Mouse (Mus musculus): ENCODE data around the gene Pbx3. TPM values are rescaled to one million over a fixed set of nuclear protein-coding genes. Genes with fewer than 3 reads are reported as not detected.

Gene Pbx3
- total and polyA plus RNA-seq, 2 experiments from 2014 or later, result 49.2 to 83.2 TPM

- Histone ChIP-seq H3K27ac (ENCODE audit: low read depth, low read length) (no peak overlapping the region), H3K4me1 (ENCODE audit: insufficient read depth) (no peaks in the 10 kb centered on the region), H3K9me3 (ENCODE audit: low read length) (no peaks in the 10 kb centered on the region), H3K4me3 (ENCODE audit: low read depth, low read length) (no peak overlapping the region), H3K9ac (no peak overlapping the region), H3K36me3 (ENCODE audit: insufficient read depth) (no peaks in the 10 kb centered on the region), H3K27me3 (ENCODE audit: insufficient read depth, low read length) (no peaks in the 10 kb centered on the region), H3K4me2 (ENCODE audit: low read depth) (no peak overlapping the region)
- no peak for TF ChIP-seq CTCF (IDR thresholded peaks at IDR 0.05; ENCODE audit: low read depth)
- no peak for ATAC-seq
- 96% methylated on average over 3 of the region's 3 CpGs for WGBS
- DNase-seq, result no peak
Observed at GRCm38 (mm10) chr2:34298202-34298601, 74.7 kb downstream of the Pbx3 start.

DNA sequence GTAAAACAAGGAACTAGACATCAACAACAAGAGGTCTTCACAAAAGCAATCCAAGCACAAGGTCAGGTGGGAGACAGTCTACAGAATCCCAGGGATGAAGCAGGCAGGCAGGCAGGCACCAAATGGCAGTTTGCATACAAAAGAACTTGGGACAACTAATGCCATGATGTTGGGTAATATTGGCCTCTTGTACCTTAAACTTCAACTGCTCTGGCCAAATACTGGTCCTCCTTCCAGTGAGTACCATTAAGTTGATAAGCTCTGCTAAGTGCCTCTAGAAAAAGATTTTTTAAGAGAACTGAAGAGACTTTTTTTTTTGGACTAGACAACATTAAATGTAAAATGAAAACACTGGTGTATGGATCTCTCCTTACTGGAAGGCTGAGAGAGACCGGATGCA, 83.2 kb downstream of the Pbx3 start:
- no peak overlapping the region for H3K9ac ChIP-seq
- ATAC-seq (no peak), DNase-seq (no peak)
- no peak for TF ChIP-seq CTCF (IDR thresholded peaks at IDR 0.05; ENCODE audit: low read depth)
- no peak overlapping the region for H3K27ac ChIP-seq (ENCODE audit: low read depth, low read length)
- no peaks in the 10 kb centered on the region for H3K27me3 ChIP-seq (ENCODE audit: insufficient read depth, low read length)
- no peak overlapping the region for H3K4me3 ChIP-seq (ENCODE audit: low read depth, low read length)
- WGBS, result 89% methylated on average over 1 of the region's 1 CpGs
- no peaks in the 10 kb centered on the region for H3K9me3 ChIP-seq (ENCODE audit: low read length)
- H3K36me3 ChIP-seq (ENCODE audit: insufficient read depth), result no peaks in the 10 kb centered on the region
- H3K4me2 ChIP-seq (ENCODE audit: low read depth), result no peak overlapping the region
- H3K4me1 ChIP-seq (ENCODE audit: insufficient read depth), result no peaks in the 10 kb centered on the region

- no peak overlapping the region for H3K9ac ChIP-seq
- WGBS, result 73% methylated on average over 2 of the region's 2 CpGs
- ATAC-seq, result no peak
Observed at GRCm38 (mm10) chr2:34284239-34284638, 88.7 kb downstream of the Pbx3 start.

GRCm38 (mm10) chr2:34280996-34281395, 91.9 kb downstream of the Pbx3 start:
- TF ChIP-seq CTCF (IDR thresholded peaks at IDR 0.05; ENCODE audit: low read depth), result no peak
- Histone ChIP-seq H3K27ac (ENCODE audit: low read depth, low read length) (no peak overlapping the region), H3K4me1 (ENCODE audit: insufficient read depth) (0 out of 2 replicates have a peak, but pooled peaks cover 3% of the 10 kb centered on the region), H3K36me3 (ENCODE audit: insufficient read depth) (no peaks in the 10 kb centered on the region), H3K4me2 (ENCODE audit: low read depth) (no peak overlapping the region), H3K9ac (no peak overlapping the region), H3K4me3 (ENCODE audit: low read depth, low read length) (no peak overlapping the region), H3K27me3 (ENCODE audit: insufficient read depth, low read length) (no peaks in the 10 kb centered on the region), H3K9me3 (ENCODE audit: low read length) (no peaks in the 10 kb centered on the region)
- ATAC-seq, result no peak
- DNase-seq, result no peak
- 55% methylated on average over 3 of the region's 3 CpGs for WGBS

More at GRCm38 (mm10) chr2:34284239-34284638, 88.7 kb downstream of the Pbx3 start:
- Histone ChIP-seq H3K36me3 (ENCODE audit: insufficient read depth) (no peaks in the 10 kb centered on the region), H3K4me3 (ENCODE audit: low read depth, low read length) (no peak overlapping the region), H3K27ac (ENCODE audit: low read depth, low read length) (no peak overlapping the region), H3K4me2 (ENCODE audit: low read depth) (no peak overlapping the region), H3K27me3 (ENCODE audit: insufficient read depth, low read length) (no peaks in the 10 kb centered on the region), H3K9me3 (ENCODE audit: low read length) (no peaks in the 10 kb centered on the region), H3K4me1 (ENCODE audit: insufficient read depth) (0 out of 2 replicates have a peak, but pooled peaks cover 3% of the 10 kb centered on the region)
- DNase-seq, result no peak
- TF ChIP-seq CTCF (IDR thresholded peaks at IDR 0.05; ENCODE audit: low read depth), result no peak

GRCm38 (mm10) chr2:34279726-34280125, 93.2 kb downstream of the Pbx3 start:
- DNase-seq (peak; percentile 27), ATAC-seq (no peak)
- H3K4me2 ChIP-seq (ENCODE audit: low read depth), result no peak overlapping the region
- WGBS, result 17% methylated on average over 6 of the region's 6 CpGs
- H3K27me3 ChIP-seq (ENCODE audit: insufficient read depth, low read length), result no peaks in the 10 kb centered on the region
- H3K27ac ChIP-seq (ENCODE audit: low read depth, low read length), result no peak overlapping the region
- no peaks in the 10 kb centered on the region for H3K9me3 ChIP-seq (ENCODE audit: low read length)
- H3K4me3 ChIP-seq (ENCODE audit: low read depth, low read length), result no peak overlapping the region
- no peak overlapping the region for H3K9ac ChIP-seq
- H3K36me3 ChIP-seq (ENCODE audit: insufficient read depth), result no peaks in the 10 kb centered on the region
- 0 out of 2 replicates have a peak, but pooled peaks cover 9% of the 10 kb centered on the region for H3K4me1 ChIP-seq (ENCODE audit: insufficient read depth)
- TF ChIP-seq CTCF (IDR thresholded peaks at IDR 0.05; ENCODE audit: low read depth), result no peak

- no peaks in the 10 kb centered on the region for H3K27me3 ChIP-seq (ENCODE audit: insufficient read depth, low read length)
- 40% methylated on average over 10 of the region's 10 CpGs for WGBS
- DNase-seq (no peak), ATAC-seq (no peak)
- no peak overlapping the region for H3K4me2 ChIP-seq (ENCODE audit: low read depth)
- TF ChIP-seq CTCF (IDR thresholded peaks at IDR 0.05; ENCODE audit: low read depth), result no peak
- H3K9me3 ChIP-seq (ENCODE audit: low read length), result no peaks in the 10 kb centered on the region
- no peak overlapping the region for H3K27ac ChIP-seq (ENCODE audit: low read depth, low read length)
- no peak overlapping the region for H3K9ac ChIP-seq
- H3K4me1 ChIP-seq (ENCODE audit: insufficient read depth), result 0 out of 2 replicates have a peak, but pooled peaks cover 9% of the 10 kb centered on the region
- no peak overlapping the region for H3K4me3 ChIP-seq (ENCODE audit: low read depth, low read length)
- no peaks in the 10 kb centered on the region for H3K36me3 ChIP-seq (ENCODE audit: insufficient read depth)
Observed at GRCm38 (mm10) chr2:34275630-34276193, 97.2 kb downstream of the Pbx3 start.

GRCm38 (mm10) chr2:34262046-34262445, 110.9 kb downstream of the Pbx3 start:
- TF ChIP-seq CTCF (IDR thresholded peaks at IDR 0.05; ENCODE audit: low read depth), result no peak
- Histone ChIP-seq H3K4me3 (ENCODE audit: low read depth, low read length) (no peak overlapping the region), H3K9ac (no peak overlapping the region), H3K9me3 (ENCODE audit: low read length) (no peaks in the 10 kb centered on the region), H3K4me2 (ENCODE audit: low read depth) (no peak overlapping the region), H3K27me3 (ENCODE audit: insufficient read depth, low read length) (no peaks in the 10 kb centered on the region), H3K36me3 (ENCODE audit: insufficient read depth) (no peaks in the 10 kb centered on the region), H3K4me1 (ENCODE audit: insufficient read depth) (0 out of 2 replicates have a peak, but pooled peaks cover 4% of the 10 kb centered on the region), H3K27ac (ENCODE audit: low read depth, low read length) (no peak overlapping the region)
- DNase-seq (no peak), ATAC-seq (no peak)
